Mouse (Mus musculus): ENCODE data around the gene Slc6a18. TPM values are rescaled to one million over a fixed set of nuclear protein-coding genes. Genes with fewer than 3 reads are reported as not detected.

The Slc6a18 gene
- polyA plus RNA-seq, 1 experiment from 2014 or later = not detected

GRCm38 (mm10) chr13:73702776-73703175 lies 25.0 kb upstream of the Slc6a18 start:
- Histone ChIP-seq H3K4me3 (no peak overlapping the region), H3K27me3 (ENCODE audit: poor library complexity, severe bottlenecking) (no peaks in the 10 kb centered on the region), H3K27ac (no peak overlapping the region), H3K4me1 (no peaks in the 10 kb centered on the region), H3K36me3 (replicated peaks) (no peaks in the 10 kb centered on the region), H3K9me3 (no peaks in the 10 kb centered on the region)
- no peak for DNase-seq (ENCODE audit: extremely low spot score, low spot score)
- WGBS = 94% methylated on average over 4 of the region's 4 CpGs

- Histone ChIP-seq H3K27ac (no peak overlapping the region), H3K4me3 (no peak overlapping the region), H3K27me3 (ENCODE audit: poor library complexity, severe bottlenecking) (no peaks in the 10 kb centered on the region), H3K36me3 (replicated peaks) (no peaks in the 10 kb centered on the region), H3K4me1 (no peaks in the 10 kb centered on the region), H3K9me3 (no peaks in the 10 kb centered on the region)
- WGBS = 88% methylated on average over 9 of the region's 9 CpGs
- DNase-seq (ENCODE audit: extremely low spot score, low spot score) = no peak
These were observed 23.5 kb upstream of the Slc6a18 start for GRCm38 (mm10) chr13:73701161-73701883.

GRCm38 (mm10) chr13:73700554-73700953 lies 22.7 kb upstream of the Slc6a18 start:
- Histone ChIP-seq H3K27me3 (ENCODE audit: poor library complexity, severe bottlenecking) (no peaks in the 10 kb centered on the region), H3K36me3 (replicated peaks) (no peaks in the 10 kb centered on the region), H3K27ac (no peak overlapping the region), H3K4me3 (no peak overlapping the region), H3K4me1 (no peaks in the 10 kb centered on the region), H3K9me3 (no peaks in the 10 kb centered on the region)
- DNase-seq (ENCODE audit: extremely low spot score, low spot score) = no peak
- WGBS = 94% methylated on average over 12 of the region's 12 CpGs

- Histone ChIP-seq H3K36me3 (replicated peaks) (no peaks in the 10 kb centered on the region), H3K27me3 (ENCODE audit: poor library complexity, severe bottlenecking) (no peaks in the 10 kb centered on the region), H3K4me1 (no peaks in the 10 kb centered on the region), H3K9me3 (no peaks in the 10 kb centered on the region), H3K27ac (no peak overlapping the region), H3K4me3 (no peak overlapping the region)
- 85% methylated on average over 6 of the region's 6 CpGs for WGBS
- no peak for DNase-seq (ENCODE audit: extremely low spot score, low spot score)
These were observed 21.9 kb upstream of the Slc6a18 start for GRCm38 (mm10) chr13:73699714-73700113.

GRCm38 (mm10) chr13:73696529-73696928 lies 18.7 kb upstream of the Slc6a18 start:
- no peak for DNase-seq (ENCODE audit: extremely low spot score, low spot score)
- Histone ChIP-seq H3K27me3 (ENCODE audit: poor library complexity, severe bottlenecking) (no peaks in the 10 kb centered on the region), H3K9me3 (no peaks in the 10 kb centered on the region), H3K4me1 (0 out of 2 replicates have a peak, but pooled peaks cover 3% of the 10 kb centered on the region), H3K36me3 (replicated peaks) (no peaks in the 10 kb centered on the region), H3K4me3 (no peak overlapping the region), H3K27ac (no peak overlapping the region)
- 83% methylated on average over 3 of the region's 3 CpGs for WGBS

- 100% methylated on average over 1 of the region's 1 CpGs for WGBS
- Histone ChIP-seq H3K27me3 (ENCODE audit: poor library complexity, severe bottlenecking) (no peaks in the 10 kb centered on the region), H3K36me3 (replicated peaks) (no peaks in the 10 kb centered on the region), H3K4me1 (0 out of 2 replicates have a peak, but pooled peaks cover 3% of the 10 kb centered on the region), H3K4me3 (no peak overlapping the region), H3K9me3 (no peaks in the 10 kb centered on the region), H3K27ac (no peak overlapping the region)
- no peak for DNase-seq (ENCODE audit: extremely low spot score, low spot score)
These were observed 17.1 kb upstream of the Slc6a18 start for GRCm38 (mm10) chr13:73694972-73695371.

GRCm38 (mm10) chr13:73693333-73693732 lies 15.5 kb upstream of the Slc6a18 start:
- H3K27me3 ChIP-seq (ENCODE audit: poor library complexity, severe bottlenecking) = no peaks in the 10 kb centered on the region
- H3K4me1 ChIP-seq = 0 out of 2 replicates have a peak, but pooled peaks cover 3% of the 10 kb centered on the region
- 71% methylated on average over 2 of the region's 2 CpGs for WGBS
- no peak overlapping the region for H3K27ac ChIP-seq
- H3K36me3 ChIP-seq (replicated peaks) = no peaks in the 10 kb centered on the region
- DNase-seq (ENCODE audit: extremely low spot score, low spot score) = no peak
- no peaks in the 10 kb centered on the region for H3K9me3 ChIP-seq
- H3K4me3 ChIP-seq = no peak overlapping the region

GRCm38 (mm10) chr13:73692249-73692868 lies 14.5 kb upstream of the Slc6a18 start:
- 31% methylated on average over 10 of the region's 10 CpGs for WGBS
- H3K36me3 ChIP-seq (replicated peaks) = no peaks in the 10 kb centered on the region

GRCm38 (mm10) chr13:73688934-73689333 lies 11.1 kb upstream of the Slc6a18 start:
- DNase-seq (ENCODE audit: extremely low spot score, low spot score) = no peak
- Histone ChIP-seq H3K4me3 (no peak overlapping the region), H3K27ac (no peak overlapping the region), H3K4me1 (0 out of 2 replicates have a peak, but pooled peaks cover 3% of the 10 kb centered on the region), H3K36me3 (replicated peaks) (no peaks in the 10 kb centered on the region), H3K27me3 (ENCODE audit: poor library complexity, severe bottlenecking) (no peaks in the 10 kb centered on the region), H3K9me3 (no peaks in the 10 kb centered on the region)
- WGBS = 82% methylated on average over 4 of the region's 4 CpGs

More at GRCm38 (mm10) chr13:73692249-73692868, 14.5 kb upstream of the Slc6a18 start:
- H3K27ac ChIP-seq = no peak overlapping the region
- H3K4me3 ChIP-seq = no peak overlapping the region
- H3K27me3 ChIP-seq (ENCODE audit: poor library complexity, severe bottlenecking) = no peaks in the 10 kb centered on the region
- H3K4me1 ChIP-seq = 0 out of 2 replicates have a peak, but pooled peaks cover 3% of the 10 kb centered on the region
- no peaks in the 10 kb centered on the region for H3K9me3 ChIP-seq
- DNase-seq (ENCODE audit: extremely low spot score, low spot score) = peak; percentile 67

- no peaks in the 10 kb centered on the region for H3K36me3 ChIP-seq (replicated peaks)
- 82% methylated on average over 3 of the region's 3 CpGs for WGBS
- H3K4me1 ChIP-seq = 0 out of 2 replicates have a peak, but pooled peaks cover 3% of the 10 kb centered on the region
- H3K9me3 ChIP-seq = no peaks in the 10 kb centered on the region
- H3K27me3 ChIP-seq (ENCODE audit: poor library complexity, severe bottlenecking) = no peaks in the 10 kb centered on the region
- H3K4me3 ChIP-seq = no peak overlapping the region
- no peak overlapping the region for H3K27ac ChIP-seq
- no peak for DNase-seq (ENCODE audit: extremely low spot score, low spot score)
These were observed 9.8 kb upstream of the Slc6a18 start for GRCm38 (mm10) chr13:73687601-73688000.

- Histone ChIP-seq H3K9me3 (no peaks in the 10 kb centered on the region), H3K4me1 (no peaks in the 10 kb centered on the region), H3K4me3 (no peak overlapping the region), H3K27ac (no peak overlapping the region), H3K36me3 (replicated peaks) (no peaks in the 10 kb centered on the region), H3K27me3 (ENCODE audit: poor library complexity, severe bottlenecking) (no peaks in the 10 kb centered on the region)
- no peak for DNase-seq (ENCODE audit: extremely low spot score, low spot score)
- 89% methylated on average over 6 of the region's 6 CpGs for WGBS
These were observed 7.7 kb upstream of the Slc6a18 start for GRCm38 (mm10) chr13:73685502-73685901.

GRCm38 (mm10) chr13:73684412-73684811 lies 6.6 kb upstream of the Slc6a18 start:
- Histone ChIP-seq H3K27me3 (ENCODE audit: poor library complexity, severe bottlenecking) (no peaks in the 10 kb centered on the region), H3K9me3 (no peaks in the 10 kb centered on the region), H3K4me1 (no peaks in the 10 kb centered on the region), H3K4me3 (no peak overlapping the region), H3K36me3 (replicated peaks) (no peaks in the 10 kb centered on the region), H3K27ac (no peak overlapping the region)
- 95% methylated on average over 1 of the region's 1 CpGs for WGBS
- no peak for DNase-seq (ENCODE audit: extremely low spot score, low spot score)

- no peak overlapping the region for H3K4me3 ChIP-seq
- DNase-seq (ENCODE audit: extremely low spot score, low spot score) = no peak
- no peak overlapping the region for H3K27ac ChIP-seq
- H3K36me3 ChIP-seq (replicated peaks) = no peaks in the 10 kb centered on the region
- H3K9me3 ChIP-seq = no peaks in the 10 kb centered on the region
- no peaks in the 10 kb centered on the region for H3K4me1 ChIP-seq
- no peaks in the 10 kb centered on the region for H3K27me3 ChIP-seq (ENCODE audit: poor library complexity, severe bottlenecking)
- 91% methylated on average over 11 of the region's 11 CpGs for WGBS
These were observed 5.9 kb upstream of the Slc6a18 start for GRCm38 (mm10) chr13:73683682-73684081.

Measured in forebrain, embryonic 10.5 days (tissue).